Mouse (Mus musculus) cortical plate, adult 2 months (tissue): ENCODE measurements around the gene Gm20908. TPM values are rescaled to one million over a fixed set of nuclear protein-coding genes. Genes with fewer than 3 reads are reported as not detected.
"Not testable (repeated sequence)": the region's sequence is repeated elsewhere in the genome, so short reads cannot be mapped to it uniquely, and the experiment has no call there.

Source experiments
- H3K27ac ChIP-seq: fragments of 200-500 bp; 2 replicates; pipeline ENCODE4 v1.5.1; 2012; ENCODE audit warnings: low read length, control low read depth, inconsistent platforms; ENCODE audit not compliant: insufficient read depth
- H3K4me1 ChIP-seq: fragments of 200-500 bp; 2 replicates; pipeline ENCODE4 v1.6.1; 2011; ENCODE audit warnings: low read length; ENCODE audit not compliant: control insufficient read depth, insufficient read depth
- H3K4me3 ChIP-seq: fragments of 200-500 bp; 2 replicates; pipeline ENCODE4 v1.5.1; 2011; ENCODE audit warnings: mild to moderate bottlenecking, low read length, control low read depth; ENCODE audit not compliant: insufficient read depth
- polyA plus RNA-seq: library from polyadenylated mRNA; depleted of rRNA; stranded (reverse); fragments of >200 nt; gene quantifications from 2 replicates; pipeline ENCODE4 v1.2.3, GENCODE M21; 2012; rRNA removed

Gm20908 gene
- not detected in 2 replicates for polyA plus RNA-seq

GRCm38 (mm10) chrY:64472966-64473365, at the start of gene Gm20908:
TSS of gene Gm20908 (plus strand) at chrY:64473266.
- H3K4me1 ChIP-seq, H3K4me3 ChIP-seq, H3K27ac ChIP-seq: not testable (repeated sequence)
